Mouse (Mus musculus) ES-Bruce4 (cell line): ENCODE results near the gene Cacna1g.

Experiments used
- CTCF ChIP-seq: IDR thresholded peaks from one replicate; pipeline ENCODE4 v1.8.1; 2011; ENCODE audit warnings: low read depth, low read length
- EP300 ChIP-seq: IDR thresholded peaks from 2 replicates; pipeline ENCODE4 v1.6.1; 2011; ENCODE audit warnings: low read depth, low read length; ENCODE audit not compliant: insufficient read depth

- TF ChIP-seq CTCF (no peak), EP300 (no peak)
Measured at GRCm38 (mm10) chr11:94461856-94462255, 12.1 kb downstream of the Cacna1g start.
